Mouse (Mus musculus): ENCODE results near the gene Tut1. TPM values are rescaled to one million over a fixed set of nuclear protein-coding genes. Genes with fewer than 3 reads are reported as not detected.
"Not testable (repeated sequence)": the region's sequence is repeated elsewhere in the genome, so short reads cannot be mapped to it uniquely, and the experiment has no call there.

The Tut1 gene
- total RNA-seq, 2 experiments from 2014 or later: 20.7 to 24.4 TPM

GRCm38 (mm10) chr19:9006915-9007314 lies 53.3 kb downstream of the Tut1 start:
- DNase-seq: not testable (repeated sequence)

Other genes starting within 250 kb of the Tut1 start
- 100 to 1,000 TPM; 354 to 445 TPM for gene Slc3a2, start 230.5 kb upstream of the Tut1 start, total RNA-seq (2021)
- gene Wdr74, start 218.0 kb upstream of the Tut1 start, total RNA-seq (2021): 10 to 100 TPM; 52.3 to 71.2 TPM
- gene 1700092M07Rik, start 213.1 kb upstream of the Tut1 start, total RNA-seq (2021): 1 to 10 TPM in 1 of 2 experiments, under 1 TPM in 1; 0.82 to 1.0 TPM
- 10 to 100 TPM; 83.6 to 92.9 TPM for gene Stx5a, start 212.4 kb upstream of the Tut1 start, total RNA-seq (2021)
- 100 to 1,000 TPM in 1 of 2 experiments, 10 to 100 TPM in 1; 94.7 to 144 TPM for gene Nxf1, start 196.8 kb upstream of the Tut1 start, total RNA-seq (2021)
- 100 to 1,000 TPM; 113 to 127 TPM for gene Tmem223, start 182.9 kb upstream of the Tut1 start, total RNA-seq (2021)
- gene Tmem179b, start 179.4 kb upstream of the Tut1 start, total RNA-seq (2021): 10 to 100 TPM; 44.8 to 69.2 TPM
- 10 to 100 TPM; 11.2 to 16.7 TPM for gene Taf6l, start 167.4 kb upstream of the Tut1 start, total RNA-seq (2021)
- 10 to 100 TPM; 90.5 to 98.5 TPM for gene Polr2g, start 155.3 kb upstream of the Tut1 start, total RNA-seq (2021)
- 1 to 10 TPM; 2.0 to 2.9 TPM for gene Zbtb3, start 151.3 kb upstream of the Tut1 start, total RNA-seq (2021)
- 10 to 100 TPM; 31.7 to 32.2 TPM for gene Ttc9c, start 134.5 kb upstream of the Tut1 start, total RNA-seq (2021)
- gene Hnrnpul2, start 133.8 kb upstream of the Tut1 start, total RNA-seq (2021): 10 to 100 TPM; 61.8 to 67.6 TPM
- gene AC129217.1, start 124.1 kb upstream of the Tut1 start, total RNA-seq (2021): 1 to 10 TPM in 1 of 2 experiments, not detected in 1; 1.7 TPM
- 100 to 1,000 TPM; 132 to 176 TPM for gene Bscl2, start 116.4 kb upstream of the Tut1 start, total RNA-seq (2021)
- gene Gng3, start 114.7 kb upstream of the Tut1 start, total RNA-seq (2021): 1 to 10 TPM; 5.2 to 5.4 TPM
- 1 to 10 TPM; 4.2 to 4.5 TPM for gene Lrrn4cl, start 103.1 kb upstream of the Tut1 start, total RNA-seq (2021)
- 100 to 1,000 TPM; 177 to 218 TPM for gene Ubxn1, start 82.4 kb upstream of the Tut1 start, total RNA-seq (2021)
- gene Uqcc3, start 72.9 kb upstream of the Tut1 start, total RNA-seq (2021): 10 to 100 TPM; 49.9 to 79.8 TPM
- 10 to 100 TPM in 1 of 2 experiments, 1 to 10 TPM in 1; 5.3 to 17.6 TPM for gene Lbhd1, start 70.1 kb upstream of the Tut1 start, total RNA-seq (2021)
- gene Gm49403, start 69.9 kb upstream of the Tut1 start, total RNA-seq (2021): not detected
- gene 1810009A15Rik, start 65.0 kb upstream of the Tut1 start, total RNA-seq (2021): 10 to 100 TPM; 49.6 to 50.3 TPM
- 1 to 10 TPM; 1.0 to 4.2 TPM for gene Gm49416, start 64.9 kb upstream of the Tut1 start, total RNA-seq (2021)
- gene Ints5, start 60.8 kb upstream of the Tut1 start, total RNA-seq (2021): 10 to 100 TPM; 23.7 to 25.8 TPM
- gene Ganab, start 55.8 kb upstream of the Tut1 start, total RNA-seq (2021): 100 to 1,000 TPM; 190 to 201 TPM
- 10 to 100 TPM; 56.3 to 66.1 TPM for gene B3gat3, start 33.5 kb upstream of the Tut1 start, total RNA-seq (2021)
- 10 to 100 TPM; 38.7 to 61.5 TPM for gene Rom1, start 24.5 kb upstream of the Tut1 start, total RNA-seq (2021)
- gene Eml3, start 24.3 kb upstream of the Tut1 start, total RNA-seq (2021): 10 to 100 TPM; 46.9 to 59.1 TPM
- gene Mta2, start 12.0 kb upstream of the Tut1 start, total RNA-seq (2021): 10 to 100 TPM; 88.0 to 88.6 TPM
- gene Eef1g, start 13.2 kb downstream of the Tut1 start, total RNA-seq (2021): 100 to 1,000 TPM; 331 to 363 TPM
- 100 to 1,000 TPM; 114 to 197 TPM for gene Ahnak, start 35.4 kb downstream of the Tut1 start, total RNA-seq (2021)
- not detected for gene Scgb1a1, start 134.1 kb downstream of the Tut1 start, total RNA-seq (2021)
- gene Asrgl1, start 181.8 kb downstream of the Tut1 start, total RNA-seq (2021): 10 to 100 TPM; 10.7 to 11.7 TPM

Data from adrenal gland, postnatal 36 days (tissue).